Mouse (Mus musculus): ENCODE data around the gene Phldb3. TPM values are rescaled to one million over a fixed set of nuclear protein-coding genes. Genes with fewer than 3 reads are reported as not detected.
"Not testable (repeated sequence)": the region's sequence is repeated elsewhere in the genome, so short reads cannot be mapped to it uniquely, and the experiment has no call there.

Phldb3 gene
- total RNA-seq, 2 experiments from 2014 or later = 5.4 to 5.8 TPM

DNA sequence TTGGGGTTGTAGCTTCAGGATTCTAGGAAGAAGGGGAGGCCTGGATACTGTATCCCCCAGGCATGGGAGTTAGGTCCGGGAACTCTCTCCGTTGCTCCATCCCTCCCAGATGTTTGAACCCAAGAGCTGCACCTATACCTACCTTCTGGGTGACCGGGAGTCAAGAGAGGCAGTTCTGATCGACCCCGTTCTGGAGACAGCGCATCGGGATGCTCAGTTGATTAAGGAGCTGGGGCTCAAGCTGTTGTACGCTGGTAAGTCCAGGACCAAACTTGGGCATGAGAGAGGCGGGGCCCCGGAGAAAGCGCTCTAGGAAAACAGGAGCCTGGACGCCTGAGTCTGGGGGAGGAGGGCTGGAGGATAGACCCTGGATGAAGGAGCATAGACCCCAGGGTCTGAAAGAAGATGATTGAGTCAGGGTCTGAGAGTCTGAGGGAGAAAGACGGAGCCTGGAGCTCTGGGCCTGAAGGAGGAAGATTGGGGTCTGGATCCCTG lies 16.2 kb upstream of the Phldb3 start:
- no peak for DNase-seq

DNA sequence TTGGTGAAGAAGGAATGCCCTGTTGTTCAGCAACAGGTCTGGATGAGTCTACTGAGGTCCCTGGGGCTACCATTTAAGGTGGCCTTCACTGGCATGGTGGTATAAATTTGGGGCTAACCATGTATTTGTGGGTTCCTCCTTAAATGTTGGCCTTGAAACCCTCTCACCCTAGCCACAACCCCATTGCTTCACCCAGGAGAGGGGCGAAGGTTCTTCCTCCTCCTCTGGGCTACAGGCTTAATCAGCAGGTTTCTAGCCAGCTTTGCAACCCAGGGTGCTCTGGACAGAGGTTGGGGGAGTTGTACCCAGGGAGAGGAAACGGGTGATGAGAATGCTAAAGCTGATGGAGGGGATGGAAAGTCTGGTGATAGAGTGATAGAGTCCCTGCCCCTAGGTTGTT lies 15.1 kb upstream of the Phldb3 start:
- DNase-seq = no peak

GRCm38 (mm10) chr7:24598121-24598520 lies 12.4 kb upstream of the Phldb3 start:
- DNase-seq = no peak

GRCm38 (mm10) chr7:24599211-24600067 lies 11.1 kb upstream of the Phldb3 start:
- peak; percentile 46 to 52 for DNase-seq

DNA sequence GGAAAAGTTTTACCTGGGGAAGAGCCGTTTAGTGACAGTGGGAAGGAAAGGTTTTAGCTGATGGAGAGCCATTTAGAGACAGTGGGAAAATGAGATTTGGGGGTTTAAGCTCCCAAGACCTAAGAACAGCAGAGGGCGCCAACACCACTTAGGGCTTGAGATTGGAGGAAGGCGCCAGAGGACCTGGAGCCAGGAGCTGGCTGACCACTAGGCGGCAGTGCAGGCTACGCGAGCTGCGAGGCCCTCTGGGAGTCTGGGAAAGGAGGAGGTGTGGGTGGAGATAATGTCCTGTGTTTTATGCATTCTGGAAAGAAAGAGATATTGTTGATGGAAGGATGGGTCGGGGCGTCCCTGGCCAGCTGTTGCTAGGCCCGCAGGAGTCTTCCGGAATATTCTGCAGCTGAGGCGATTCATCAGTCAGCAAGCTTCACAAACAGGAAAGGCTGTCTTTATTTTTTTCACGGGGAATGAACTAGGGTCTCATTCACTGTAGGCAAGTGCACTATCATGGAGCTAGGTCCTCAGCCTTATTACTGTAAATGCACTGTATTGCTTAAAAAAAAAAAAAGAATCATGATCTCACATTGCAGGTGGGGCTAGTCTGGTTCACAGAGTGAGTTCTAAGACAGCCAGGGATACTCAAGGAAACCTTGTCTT lies 9.5 kb upstream of the Phldb3 start:
- DNase-seq = peak; percentile 97 to 98

GRCm38 (mm10) chr7:24605561-24605960 lies 5.0 kb upstream of the Phldb3 start:
- no peak for DNase-seq

- no peak for DNase-seq
These were observed 4.5 kb upstream of the Phldb3 start for GRCm38 (mm10) chr7:24606046-24606445.

- peak; percentile 48 to 73 for DNase-seq
These were observed 2.5 kb upstream of the Phldb3 start for GRCm38 (mm10) chr7:24608017-24608416.

DNA sequence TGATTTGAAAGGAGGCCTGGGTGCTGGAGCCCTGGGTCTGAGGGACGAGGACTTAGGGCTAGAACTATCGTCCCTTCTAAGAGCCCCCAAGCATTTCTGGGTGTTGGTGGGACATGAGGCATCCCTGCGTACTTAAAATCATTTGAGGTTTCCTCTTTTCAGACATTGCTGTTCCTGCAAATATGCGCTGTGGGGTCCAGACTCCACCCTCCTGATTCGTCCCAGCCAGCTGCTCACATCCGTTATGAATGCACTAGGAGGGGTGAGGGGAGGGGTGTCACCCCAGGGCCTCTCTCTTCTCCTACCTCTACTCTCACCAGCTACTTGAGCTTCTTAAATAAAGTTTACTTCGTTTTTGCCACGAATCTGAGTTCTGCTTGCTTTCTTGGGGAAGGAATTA lies 2.0 kb upstream of the Phldb3 start:
- no peak for DNase-seq

DNA sequence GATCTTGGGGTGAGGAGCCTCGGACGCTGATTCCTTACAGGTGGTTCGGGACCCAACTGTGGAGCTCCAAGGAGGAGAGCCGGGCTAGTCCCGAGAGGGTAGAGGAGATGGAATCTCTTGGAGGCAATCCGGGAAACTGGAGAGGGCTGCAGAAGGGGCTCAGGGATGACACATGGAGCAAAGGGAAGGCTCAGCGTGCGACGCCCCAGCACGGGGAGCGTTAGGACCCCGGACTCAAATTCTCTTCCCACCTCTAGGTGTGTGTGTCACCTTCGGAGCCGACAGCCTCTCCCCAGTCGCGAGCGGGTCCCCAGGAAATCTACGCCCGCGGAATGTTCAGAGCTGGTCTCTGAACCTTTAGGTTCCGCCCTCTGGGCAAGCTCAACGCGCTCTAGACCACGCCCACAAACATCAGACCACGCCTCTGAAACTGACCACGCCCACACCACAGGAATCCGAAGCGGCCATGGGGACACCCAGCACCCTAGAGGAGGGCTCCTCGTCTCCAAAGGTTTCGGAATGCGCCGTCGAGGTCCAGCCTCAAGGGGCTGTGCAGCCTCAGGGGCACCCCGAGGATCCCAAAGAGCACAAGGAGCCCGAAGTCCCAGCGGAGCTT lies 424 bp downstream of the Phldb3 start:
- peak; percentile 93 to 95 for DNase-seq

DNA sequence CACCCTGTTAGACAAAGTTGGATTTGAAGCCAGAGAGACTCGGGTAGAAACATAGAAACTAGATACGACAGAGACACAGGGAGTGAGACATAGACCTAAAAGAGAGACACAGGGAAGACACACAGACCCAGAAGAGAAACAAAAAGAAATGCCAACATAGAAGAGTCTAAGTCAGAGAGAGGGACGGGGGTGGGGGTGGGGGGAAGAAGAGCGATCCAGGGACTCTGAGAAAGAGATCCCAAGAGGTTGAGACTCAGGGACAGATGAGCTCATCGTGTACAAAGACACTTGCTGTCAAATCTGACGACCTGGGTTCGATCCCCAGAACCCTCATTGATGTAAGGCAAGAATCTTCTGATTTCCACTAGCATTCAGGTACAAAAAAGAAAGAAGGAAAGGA lies 1.1 kb downstream of the Phldb3 start:
- DNase-seq = no peak

DNA sequence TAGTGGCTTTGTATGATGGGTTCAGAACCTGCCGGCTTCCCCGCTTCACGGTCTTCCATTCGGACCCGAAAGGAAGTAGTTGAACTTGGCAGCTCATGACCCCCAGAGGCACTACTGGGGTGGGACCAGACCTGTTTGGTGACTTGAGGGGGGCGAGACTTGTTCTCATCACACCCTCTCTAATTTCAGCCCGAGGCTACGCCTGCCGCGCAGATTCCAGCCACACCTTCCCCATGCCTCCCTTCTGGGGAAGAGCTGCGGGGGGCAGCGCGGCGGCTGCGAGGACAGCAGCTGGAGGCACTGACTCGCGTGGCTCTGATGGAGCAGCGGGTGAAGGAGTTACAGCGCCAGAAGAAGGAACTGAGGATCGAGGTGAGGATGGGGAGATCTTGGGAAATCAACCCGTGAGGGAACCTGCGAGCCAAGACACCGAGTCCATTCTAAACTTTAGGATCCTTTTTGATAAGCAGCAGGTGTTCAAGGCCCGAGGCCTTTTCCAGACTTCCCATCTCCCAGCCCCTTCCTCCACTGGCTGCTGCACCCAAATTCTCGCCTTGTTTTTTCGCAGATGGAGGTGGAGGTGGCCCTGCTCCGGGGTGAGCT lies 1.8 kb downstream of the Phldb3 start:
- no peak for DNase-seq

DNA sequence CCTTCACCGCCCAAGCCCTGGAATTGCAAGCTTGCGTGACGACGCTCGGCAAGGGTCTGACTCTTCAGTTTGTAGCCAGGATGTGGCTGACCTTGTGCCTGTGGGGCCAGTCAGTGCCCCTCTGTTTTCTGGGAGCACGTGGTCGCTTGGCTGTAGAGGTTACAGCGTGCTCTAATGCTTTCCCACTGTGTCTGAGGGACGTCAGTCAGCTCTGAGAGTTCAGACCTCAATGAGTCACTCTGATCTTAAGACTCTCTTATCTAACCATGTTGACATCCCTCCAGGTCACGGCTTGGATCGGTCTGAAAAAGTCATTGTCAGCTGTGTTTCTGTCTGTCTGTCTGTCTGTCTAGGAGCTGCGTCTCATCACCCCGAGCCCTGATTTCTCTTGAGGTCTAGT lies 4.3 kb downstream of the Phldb3 start:
- DNase-seq = no peak

DNA sequence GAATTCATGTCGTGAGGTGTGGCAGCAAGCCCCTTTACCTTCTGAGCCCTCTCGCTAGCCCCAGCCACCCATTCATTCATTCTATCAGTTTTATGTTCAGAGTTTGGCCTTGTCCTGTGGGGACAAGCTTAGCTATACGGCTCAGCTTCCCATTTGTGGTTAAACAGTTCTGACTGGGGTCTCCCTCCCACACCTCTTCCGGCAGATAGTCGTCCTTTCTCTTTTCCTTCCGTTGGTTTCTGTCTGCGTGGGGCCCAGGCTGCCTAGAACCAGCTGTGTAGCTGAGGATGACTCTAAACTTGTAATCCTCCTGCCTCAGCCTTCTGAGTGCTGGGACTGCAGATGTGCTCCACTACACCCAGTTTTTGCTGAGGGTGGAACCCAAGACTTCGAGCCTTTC lies 7.2 kb downstream of the Phldb3 start:
- no peak for DNase-seq

DNA sequence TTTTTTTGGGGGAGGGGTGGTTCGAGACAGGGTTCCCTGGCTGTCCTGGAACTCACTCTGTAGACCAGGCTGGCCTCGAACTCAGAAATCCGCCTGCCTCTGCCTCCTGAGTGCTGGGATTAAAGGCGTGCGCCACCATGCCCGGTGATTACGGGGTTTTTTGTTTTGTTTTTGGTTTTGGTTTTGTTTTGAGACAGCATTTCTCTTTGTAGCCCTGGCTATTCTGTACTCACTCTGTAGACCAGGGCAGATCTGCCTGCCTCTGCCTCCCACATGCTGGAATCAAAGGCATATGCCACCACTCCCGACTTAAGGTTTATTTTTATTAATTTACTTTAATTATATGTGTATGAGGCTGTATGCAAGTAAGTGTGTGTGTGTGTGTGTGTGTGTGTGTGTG lies 7.8 kb downstream of the Phldb3 start:
- not testable (repeated sequence) for DNase-seq

- DNase-seq = no peak
These were observed 9.3 kb downstream of the Phldb3 start for GRCm38 (mm10) chr7:24619671-24620397.

- DNase-seq = no peak
These were observed 10.6 kb downstream of the Phldb3 start for GRCm38 (mm10) chr7:24621193-24621592.

DNA sequence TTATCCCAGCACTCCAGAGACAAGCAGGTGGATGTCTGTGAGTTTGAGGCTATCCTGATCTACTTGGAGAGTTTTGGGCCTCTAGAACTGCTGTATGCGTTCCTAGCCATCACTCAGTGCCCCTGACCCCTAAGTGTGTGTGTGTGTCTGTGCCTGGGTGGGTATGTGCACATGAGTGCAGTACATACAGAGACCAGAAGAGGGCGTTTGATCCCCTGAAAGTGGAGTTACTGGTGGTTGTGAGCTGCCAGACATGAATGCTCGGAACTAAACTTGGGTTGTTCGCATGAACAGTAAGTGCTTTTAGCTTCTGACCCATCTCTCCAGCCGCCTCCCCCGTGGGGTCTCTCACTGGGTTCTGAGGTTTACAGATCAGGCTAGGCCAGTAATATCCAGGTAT lies 12.4 kb downstream of the Phldb3 start:
- no peak for DNase-seq

GRCm38 (mm10) chr7:24628685-24629610 lies 18.4 kb downstream of the Phldb3 start:
- peak; percentile 92 to 94 for DNase-seq

DNA sequence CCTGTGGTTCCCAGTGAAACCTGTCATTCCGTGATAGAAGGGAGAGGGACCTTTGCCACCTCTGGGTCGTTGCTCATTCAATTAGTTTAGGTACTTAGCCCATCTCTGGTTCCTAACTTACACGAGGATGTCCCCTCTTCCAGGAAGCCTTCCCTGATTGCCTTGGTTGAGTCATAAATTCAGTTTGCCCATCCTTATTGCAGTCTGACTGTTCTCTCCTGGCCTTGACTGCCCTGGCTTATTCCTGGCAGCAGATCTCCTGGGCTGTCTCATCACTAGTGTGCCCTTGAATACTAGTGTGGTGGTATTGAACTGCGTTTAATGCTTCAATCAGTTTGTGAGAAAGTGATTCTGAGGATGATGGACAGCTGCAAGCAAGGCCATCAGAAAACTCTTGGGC lies 19.1 kb downstream of the Phldb3 start:
- peak; percentile 54 to 61 for DNase-seq
